ENCODE assay signal across 10 mouse cellular contexts in the genomic region with DNA sequence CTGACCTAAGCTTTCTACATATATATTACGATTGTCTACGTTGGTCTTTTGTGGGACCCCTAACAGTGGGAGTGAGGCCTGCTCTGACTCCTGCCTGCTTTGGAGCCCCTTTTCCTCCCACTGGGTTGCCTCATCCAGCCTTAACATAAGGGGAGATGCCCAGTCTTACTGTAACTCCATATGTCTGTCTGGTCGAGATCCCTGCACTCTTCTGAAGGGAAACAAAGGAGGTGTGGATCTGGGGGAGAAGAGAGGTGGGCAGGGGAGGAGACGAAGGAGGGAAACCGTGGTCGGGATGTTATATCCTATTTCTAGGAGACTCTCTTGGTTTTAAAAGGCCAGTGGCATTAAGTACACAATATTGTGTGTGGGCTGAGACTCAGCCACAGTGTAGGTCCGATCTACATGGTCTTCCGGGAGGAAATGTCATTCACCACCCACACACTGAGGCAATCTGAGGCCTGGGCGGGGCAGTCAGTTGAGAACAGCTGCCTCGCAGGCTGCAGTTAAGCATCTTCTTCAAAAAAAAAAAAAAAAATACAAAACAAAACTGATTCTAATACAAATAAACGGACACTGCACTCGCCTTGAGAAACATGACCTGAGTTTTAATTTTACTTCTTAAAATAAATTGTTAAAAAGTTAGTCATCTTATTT. TPM values are rescaled to one million over a fixed set of nuclear protein-coding genes. Genes with fewer than 3 reads are reported as not detected.
DNase-seq lines count a peak whose midpoint lies in the region; ATAC-seq and TF ChIP-seq lines count a peak whose summit lies in the region.
"Had no signal": no experiment of that assay in that cellular context is flagged by ENCODE, and none has a peak within 500 bp of the region (broad histone marks: within the 10 kb centered on the region; RNA-seq: fewer than 3 reads in every experiment).

No protein-coding gene starts in this region.

- no peaks in the 10 kb centered on the region for H3K36me3 ChIP-seq in C2C12 (ENCODE audit: control insufficient read depth, insufficient read depth)
- H3K36me3 ChIP-seq in forebrain, embryonic 11.5 days (ENCODE audit: control insufficient read depth, insufficient read depth, low read length): no peaks in the 10 kb centered on the region
- H3K36me3 ChIP-seq: embryonic facial prominence, embryonic 13.5 days; limb, embryonic 13.5 days had no signal

- H3ac ChIP-seq in C2C12 (ENCODE audit: control insufficient read depth, insufficient read length, low read depth): no peak overlapping the region

- H3K27me3 ChIP-seq in C2C12 (ENCODE audit: control insufficient read depth, insufficient read depth, insufficient read length): no peaks in the 10 kb centered on the region
- no peaks in the 10 kb centered on the region for H3K27me3 ChIP-seq in forebrain, embryonic 11.5 days (ENCODE audit: control insufficient read depth, insufficient read depth, low read length)
- H3K27me3 ChIP-seq: embryonic facial prominence, embryonic 13.5 days; limb, embryonic 13.5 days had no signal

- DNase-seq in gastrocnemius, adult 18-20 months (ENCODE audit: low spot score): peak; percentile 40
- DNase-seq in gastrocnemius, postnatal 36 days: no peak
- DNase-seq in heart, adult 9 months (ENCODE audit: low spot score in 2 of 2): peak; percentile 57 to 61
- peak; percentile 61 to 67 for DNase-seq in lung, postnatal 4 days
- no peak for DNase-seq in urinary bladder, postnatal 10 days (ENCODE audit: low spot score)
- DNase-seq in testis, postnatal 14 days (ENCODE audit: low spot score): no peak
- no peak for DNase-seq in forebrain, embryonic 11.5 days (ENCODE audit: low spot score)

- H3K4me1 ChIP-seq in forebrain, embryonic 11.5 days (replicated peaks; ENCODE audit: control insufficient read depth, insufficient read depth, low read length): 0 out of 2 replicates have a peak, but pooled peaks cover 2% of the 10 kb centered on the region

- TF ChIP-seq CTCF in C2C12 (IDR thresholded peaks at IDR 0.05; ENCODE audit: control insufficient read depth, insufficient read depth, insufficient read length): no peak

- no peak overlapping the region for H3K4me3 ChIP-seq in C2C12 (ENCODE audit: insufficient read depth, poor library complexity, severe bottlenecking)
- H3K4me3 ChIP-seq in forebrain, embryonic 11.5 days (ENCODE audit: low read depth, low read length): no peak overlapping the region
- H3K4me3 ChIP-seq: embryonic facial prominence, embryonic 13.5 days; limb, embryonic 13.5 days had no signal

- no peak overlapping the region for H3K27ac ChIP-seq in forebrain, embryonic 11.5 days (ENCODE audit: low read depth, low read length)
- H3K27ac ChIP-seq: embryonic facial prominence, embryonic 13.5 days; limb, embryonic 13.5 days had no signal

- no peak for ATAC-seq in forebrain, embryonic 11.5 days (replicated peaks; ENCODE audit: low FRiP score)

- H3K9ac ChIP-seq in forebrain, embryonic 11.5 days (ENCODE audit: low read length): no peak overlapping the region
- H3K9ac ChIP-seq: embryonic facial prominence, embryonic 13.5 days; limb, embryonic 13.5 days had no signal

- H3K9me3 ChIP-seq in forebrain, embryonic 11.5 days (ENCODE audit: control insufficient read depth, low read length): no peaks in the 10 kb centered on the region
- H3K9me3 ChIP-seq: embryonic facial prominence, embryonic 13.5 days; limb, embryonic 13.5 days had no signal

- intact Hi-C loops in gastrocnemius, postnatal 36 days (cut with DNase I): loop anchor here (5.0 kb wide), 1 partner anchor 113 kb away; no protein-coding TSS in a partner anchor

- H3K4me2 ChIP-seq in forebrain, embryonic 11.5 days (ENCODE audit: low read depth, low read length, severe bottlenecking): no peak overlapping the region
- H3K4me2 ChIP-seq: embryonic facial prominence, embryonic 13.5 days; limb, embryonic 13.5 days had no signal

- no peaks in the 10 kb centered on the region for H3K79me2 ChIP-seq in C2C12 (ENCODE audit: control insufficient read depth, insufficient read depth)

- H3K79me3 ChIP-seq in C2C12 (ENCODE audit: low read depth): no peaks in the 10 kb centered on the region

- 78% methylated on average over 12 of the region's 12 CpGs for WGBS in forebrain, embryonic 11.5 days

TF ChIP-seq in C2C12, 6 proteins besides CTCF, POLR2A, EP300 and RAD21:
- TF ChIP-seq MYOD1 (IDR thresholded peaks at IDR 0.05; ENCODE audit: control insufficient read depth, insufficient read length, low read depth) (peak; percentile 66), MYOG (IDR thresholded peaks at IDR 0.05; ENCODE audit: control insufficient read depth, extremely low read depth, insufficient read length) (no peak)

RNA-seq across cellular contexts. Expression of a gene that starts 20.0 kb away (rescaled TPM):
- total RNA-seq in gastrocnemius, adult 18-20 months (2021): under 1 TPM; 0.02 to 0.07 TPM
- total RNA-seq in gastrocnemius, postnatal 36 days (2021): under 1 TPM in 1 of 2 experiments, not detected in 1; 0.10 TPM
- not detected for polyA plus RNA-seq in C2C12 (2012; fragmentation: generic; extraction: Trizol)
- polyA plus RNA-seq in forebrain, embryonic 11.5 days (2014; fragmentation: Nextera tagmentation; extraction: Ambion mirVana): 0.15 and 0.17 TPM in 2 replicates

Comparison
In these comparisons a context has a peak if more than half of its experiments do, and no peak if none do; other contexts are left out.
1. DNase-seq: peak in gastrocnemius, adult 18-20 months (single experiment), heart, adult 9 months (2 of 2) and lung, postnatal 4 days (2 of 2); none in gastrocnemius, postnatal 36 days (0 of 2), urinary bladder, postnatal 10 days (single experiment), testis, postnatal 14 days (single experiment) and forebrain, embryonic 11.5 days (single experiment).